Mouse (Mus musculus): ENCODE data around the gene Maco1.

GRCm38 (mm10) chr4:134752911-134753426 lies 100.2 kb downstream of the Maco1 start:
- TF ChIP-seq EP300 (IDR thresholded peaks at IDR 0.05; ENCODE audit: low read depth) (no peak), CTCF (IDR thresholded peaks at IDR 0.05; ENCODE audit: low read depth) (no peak)

Measured in heart, postnatal 0 days (tissue).